Mouse (Mus musculus): Measurements from ENCODE around the gene Fubp1.

- TF ChIP-seq CTCF (IDR thresholded peaks at IDR 0.05; ENCODE audit: borderline replicate concordance, control insufficient read depth, extremely low read depth, insufficient read depth, low read length, poor library complexity) (no peak), POLR2A (IDR thresholded peaks at IDR 0.05; ENCODE audit: control insufficient read depth, extremely low read depth, insufficient read depth, low read length, poor library complexity) (no peak)
Measured at GRCm38 (mm10) chr3:152272974-152273685, 62.9 kb downstream of the Fubp1 start.
